Mouse (Mus musculus) forebrain, embryonic 10.5 days (tissue): ENCODE data around the gene Dnaaf3. TPM values are rescaled to one million over a fixed set of nuclear protein-coding genes. Genes with fewer than 3 reads are reported as not detected.
A peak's percentile ranks its signal among the peaks of the same experiment; 100 is the strongest.

Experiments
- DNase-seq: peaks from one replicate; pipeline ENCODE4 v3.0.0-alpha.2; 2017; ENCODE audit warnings: low spot score; ENCODE audit errors: extremely low spot score
- H3K27ac ChIP-seq: fragments of 300-500 bp; sonication (generic); 2 replicates; pipeline ENCODE4 v1.5.1; 2016; ENCODE audit warnings: mild to moderate bottlenecking
- H3K27me3 ChIP-seq: fragments of 300-500 bp; sonication (generic); 2 replicates; pipeline ENCODE4 v1.6.1; 2016; ENCODE audit warnings: mild to moderate bottlenecking; ENCODE audit not compliant: poor library complexity, severe bottlenecking
- H3K36me3 ChIP-seq: fragments of 300-500 bp; sonication (generic); replicated peaks from 2 replicates; pipeline ENCODE4 v1.6.1; 2016; ENCODE audit warnings: mild to moderate bottlenecking, moderate library complexity
- H3K4me1 ChIP-seq: fragments of 300-500 bp; sonication (generic); 2 replicates; pipeline ENCODE4 v1.6.1; 2016
- H3K4me3 ChIP-seq: fragments of 300-500 bp; sonication (generic); 2 replicates; pipeline ENCODE4 v1.5.1; 2016; ENCODE audit warnings: mild to moderate bottlenecking, moderate library complexity
- H3K9me3 ChIP-seq: fragments of 300-500 bp; sonication (generic); 2 replicates; pipeline ENCODE4 v1.6.1; 2016; ENCODE audit warnings: mild to moderate bottlenecking, moderate library complexity
- WGBS: fragments of 180-500 bp; shearing (Covaris S2); methylation state at CpG from one replicate; pipeline ENCODE4 v1.1.7; 2016; 5-methylcytosine and 5-hydroxymethylcytosine counted together
- polyA plus RNA-seq: library from polyadenylated mRNA; unstranded; fragments of >200 nt; fragmentation: Nextera tagmentation; extraction: Ambion mirVana; gene quantifications from 2 replicates; pipeline ENCODE4 v1.2.1, GENCODE M21; 2016

Dnaaf3 gene
- polyA plus RNA-seq, 1 experiment from 2014 or later = 3.2 TPM

DNA sequence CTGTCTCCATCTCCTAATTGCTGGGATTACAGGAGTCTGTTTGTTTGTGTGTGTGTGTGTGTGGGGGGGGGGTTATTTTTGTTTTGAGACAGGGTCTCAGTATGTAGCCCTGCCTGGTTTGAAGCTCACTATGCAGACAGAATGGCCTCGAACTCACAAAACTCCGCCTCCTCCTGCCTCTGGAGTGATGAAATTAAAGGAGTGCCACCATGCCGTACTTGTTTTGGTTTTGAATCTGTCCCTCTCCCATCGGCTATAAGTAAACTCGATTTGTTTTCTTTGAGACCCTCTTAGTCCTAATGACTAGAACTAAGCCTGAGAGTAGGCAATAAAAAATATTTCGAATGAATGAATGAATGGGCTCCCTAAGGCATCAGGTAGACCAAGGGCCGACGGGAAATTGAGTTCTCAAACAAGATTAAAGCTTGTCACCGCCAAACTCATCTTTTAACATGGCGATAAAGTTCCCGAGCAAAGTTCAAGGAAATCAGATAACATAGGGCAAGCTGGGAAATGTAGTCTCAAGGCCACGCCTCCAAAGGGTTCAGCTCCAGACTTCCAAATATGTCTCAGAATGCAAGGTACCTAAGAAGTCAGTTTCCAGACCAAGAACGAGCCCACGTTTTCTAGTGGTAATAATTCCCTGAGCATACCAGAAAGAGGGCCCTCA, 29.7 kb downstream of the Dnaaf3 start:
- Histone ChIP-seq H3K4me3 (peak overlapping the region; percentile 94), H3K27ac (peak overlapping the region; percentile 93), H3K9me3 (no peaks in the 10 kb centered on the region), H3K27me3 (no peaks in the 10 kb centered on the region), H3K4me1 (peaks cover 40% of the 10 kb centered on the region), H3K36me3 (peaks cover 7% of the 10 kb centered on the region)
- peak; percentile 24 for DNase-seq
- WGBS = 12% methylated on average over 14 of the region's 14 CpGs

- DNase-seq = peak; percentile 93
- under 1% methylated on average over 62 of the region's 62 CpGs for WGBS
- H3K27ac ChIP-seq = peak within 1 kb of the TSS; percentile 93
These were observed 30.5 kb downstream of the Dnaaf3 start, which contains the start of gene Ppp1r12c for GRCm38 (mm10) chr7:4501558-4502397. Gene Ppp1r12c, minus strand, starts transcription at chr7:4501680.

DNA sequence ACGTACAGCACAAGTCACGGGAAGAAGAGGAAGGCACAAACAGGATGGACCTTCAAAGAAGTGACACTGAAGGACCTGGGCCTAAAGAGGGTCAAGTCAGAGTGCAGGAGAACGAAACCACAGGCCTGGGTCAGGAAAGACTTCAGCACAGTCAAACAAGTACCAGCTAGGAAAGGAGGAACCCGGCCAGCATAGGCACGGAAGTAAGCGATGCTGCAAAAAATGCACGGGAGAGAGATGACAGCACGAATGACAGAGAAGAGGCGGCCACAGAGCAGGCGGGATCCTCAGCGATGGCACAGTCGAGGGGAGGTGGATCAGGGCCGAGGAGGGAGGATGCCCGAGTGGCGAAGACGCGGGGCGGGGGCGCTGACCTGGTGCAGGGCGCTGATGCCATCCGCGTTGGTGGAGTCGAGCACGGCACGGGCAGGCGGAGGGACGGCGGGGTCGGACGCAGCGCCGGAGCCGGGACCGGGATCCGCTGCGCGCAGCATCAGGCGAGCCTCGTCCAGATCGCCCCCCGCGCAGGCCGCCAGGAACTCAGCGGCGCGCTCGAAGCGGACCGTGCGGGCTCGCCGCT, 31.3 kb downstream of the Dnaaf3 start:
- Histone ChIP-seq H3K27ac (peak overlapping the region; percentile 93), H3K4me3 (peak overlapping the region; percentile 94), H3K4me1 (peaks cover 43% of the 10 kb centered on the region), H3K36me3 (peaks cover 23% of the 10 kb centered on the region), H3K27me3 (no peaks in the 10 kb centered on the region), H3K9me3 (no peaks in the 10 kb centered on the region)
- peak; percentile 43 for DNase-seq
- WGBS = under 1% methylated on average over 47 of the region's 52 CpGs

More at GRCm38 (mm10) chr7:4501558-4502397, 30.5 kb downstream of the Dnaaf3 start, which contains the start of gene Ppp1r12c:
- Histone ChIP-seq H3K4me1 (peaks cover 43% of the 10 kb centered on the region), H3K27me3 (no peaks in the 10 kb centered on the region), H3K4me3 (peak within 1 kb of the TSS; percentile 94), H3K9me3 (no peaks in the 10 kb centered on the region), H3K36me3 (peaks cover 15% of the 10 kb centered on the region)

GRCm38 (mm10) chr7:4499034-4499433, 33.2 kb downstream of the Dnaaf3 start:
- Histone ChIP-seq H3K4me1 (peaks cover 43% of the 10 kb centered on the region), H3K27ac (0 out of 2 replicates have a peak overlapping the region, but pooled peaks have one; percentile 20), H3K36me3 (peaks cover 42% of the 10 kb centered on the region), H3K4me3 (peak overlapping the region; percentile 94; the same call in 1 of the 2 replicates), H3K9me3 (no peaks in the 10 kb centered on the region), H3K27me3 (no peaks in the 10 kb centered on the region)
- 94% methylated on average over 4 of the region's 4 CpGs for WGBS
- no peak for DNase-seq

DNA sequence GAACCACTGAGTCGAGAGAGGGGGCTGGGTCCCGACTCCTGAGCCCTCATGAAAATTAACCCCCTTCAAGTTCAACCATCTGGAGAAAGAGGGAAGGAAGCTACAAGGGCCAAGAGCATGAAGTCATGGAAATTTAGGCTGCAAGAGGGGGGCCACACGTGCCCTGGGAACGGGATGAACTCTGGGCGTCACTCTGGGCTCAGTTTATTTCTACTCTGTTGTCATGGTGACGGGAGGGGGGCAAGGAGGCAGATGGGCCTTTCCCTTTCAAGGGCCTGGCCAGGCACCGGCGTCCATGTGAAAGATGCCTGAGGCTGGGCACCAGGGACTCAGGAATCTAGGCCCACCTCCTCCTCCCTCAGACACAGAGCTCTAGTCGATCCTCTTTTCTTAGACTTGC, 34.0 kb downstream of the Dnaaf3 start:
- Histone ChIP-seq H3K4me3 (peak overlapping the region; percentile 94), H3K27me3 (no peaks in the 10 kb centered on the region), H3K27ac (peak overlapping the region; percentile 20; the same call in 1 of the 2 replicates), H3K4me1 (peaks cover 43% of the 10 kb centered on the region), H3K36me3 (peaks cover 50% of the 10 kb centered on the region), H3K9me3 (no peaks in the 10 kb centered on the region)
- peak; percentile 56 for DNase-seq
- WGBS = 35% methylated on average over 9 of the region's 9 CpGs

GRCm38 (mm10) chr7:4497271-4497903, 34.9 kb downstream of the Dnaaf3 start:
- no peaks in the 10 kb centered on the region for H3K27me3 ChIP-seq
- DNase-seq = no peak
- H3K9me3 ChIP-seq = no peaks in the 10 kb centered on the region
- no peak overlapping the region; the same call in 1 of the 2 replicates for H3K4me3 ChIP-seq
- 95% methylated on average over 9 of the region's 9 CpGs for WGBS
- H3K36me3 ChIP-seq = peaks cover 59% of the 10 kb centered on the region
- no peak overlapping the region for H3K27ac ChIP-seq
- H3K4me1 ChIP-seq = peaks cover 40% of the 10 kb centered on the region

DNA sequence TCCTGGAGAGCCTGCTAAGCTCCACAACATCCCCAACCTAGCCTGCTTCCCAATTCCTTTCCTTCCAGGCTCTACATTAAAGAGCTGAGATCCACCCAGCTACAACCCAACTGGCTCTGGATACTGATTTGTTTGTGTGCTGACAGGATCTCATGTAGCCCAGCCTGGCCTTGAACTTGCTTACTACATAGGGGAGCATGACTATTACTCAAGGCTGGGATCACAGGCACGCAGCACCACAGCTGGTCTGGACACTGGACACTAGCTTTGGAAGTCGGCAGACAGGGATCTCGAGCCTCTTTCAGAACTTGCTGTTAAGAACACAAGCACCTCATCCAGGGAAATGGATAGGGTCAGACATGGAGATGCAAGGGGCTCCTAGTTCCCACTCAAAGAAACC, 35.8 kb downstream of the Dnaaf3 start:
- H3K27ac ChIP-seq = no peak overlapping the region
- H3K4me3 ChIP-seq = no peak overlapping the region
- no peaks in the 10 kb centered on the region for H3K27me3 ChIP-seq
- WGBS = 94% methylated on average over 3 of the region's 3 CpGs
- H3K4me1 ChIP-seq = peaks cover 37% of the 10 kb centered on the region
- H3K9me3 ChIP-seq = no peaks in the 10 kb centered on the region
- H3K36me3 ChIP-seq = peaks cover 68% of the 10 kb centered on the region
- no peak for DNase-seq

DNA sequence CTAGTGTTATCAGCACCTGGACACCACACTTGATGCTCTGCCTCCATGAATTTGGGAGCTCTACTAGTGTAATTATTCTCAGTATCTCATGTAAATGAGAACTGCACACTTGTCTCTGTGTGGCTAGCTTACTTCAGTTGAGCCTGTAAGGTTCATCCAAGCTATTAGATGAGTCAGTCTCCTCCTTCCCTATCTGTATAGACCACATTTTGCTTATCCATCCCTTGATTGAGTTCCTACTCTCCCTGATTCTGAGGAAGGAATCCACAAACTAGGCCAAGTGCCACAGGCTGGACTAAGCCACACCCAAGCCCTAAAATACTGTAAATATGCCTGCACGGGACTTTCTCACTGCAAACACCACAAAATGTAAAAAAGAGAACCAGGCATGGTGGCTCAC, 38.3 kb downstream of the Dnaaf3 start:
- DNase-seq = no peak
- Histone ChIP-seq H3K27ac (no peak overlapping the region), H3K27me3 (no peaks in the 10 kb centered on the region), H3K9me3 (no peaks in the 10 kb centered on the region), H3K36me3 (peaks cover 89% of the 10 kb centered on the region), H3K4me1 (peaks cover 18% of the 10 kb centered on the region), H3K4me3 (no peak overlapping the region)
- 85% methylated on average over 1 of the region's 1 CpGs for WGBS

- Histone ChIP-seq H3K4me1 (peaks cover 3% of the 10 kb centered on the region; the same call in 1 of the 2 replicates), H3K4me3 (no peak overlapping the region), H3K27ac (no peak overlapping the region), H3K27me3 (no peaks in the 10 kb centered on the region), H3K9me3 (no peaks in the 10 kb centered on the region), H3K36me3 (peaks cover 100% of the 10 kb centered on the region)
- WGBS = 93% methylated on average over 13 of the region's 13 CpGs
- no peak for DNase-seq
These were observed 39.7 kb downstream of the Dnaaf3 start for GRCm38 (mm10) chr7:4492284-4493224.

- no peak overlapping the region for H3K27ac ChIP-seq
- no peaks in the 10 kb centered on the region for H3K4me1 ChIP-seq
- H3K9me3 ChIP-seq = no peaks in the 10 kb centered on the region
- no peak overlapping the region for H3K4me3 ChIP-seq
- no peak for DNase-seq
- WGBS = 94% methylated on average over 6 of the region's 6 CpGs
- no peaks in the 10 kb centered on the region for H3K27me3 ChIP-seq
- H3K36me3 ChIP-seq = peaks cover 100% of the 10 kb centered on the region
These were observed 40.9 kb downstream of the Dnaaf3 start for GRCm38 (mm10) chr7:4491308-4491707.

- Histone ChIP-seq H3K36me3 (peaks cover 66% of the 10 kb centered on the region), H3K4me1 (peaks cover 24% of the 10 kb centered on the region), H3K27me3 (peaks cover 7% of the 10 kb centered on the region), H3K9me3 (0 out of 2 replicates have a peak, but pooled peaks cover 6% of the 10 kb centered on the region), H3K4me3 (no peak overlapping the region), H3K27ac (no peak overlapping the region)
- whole genome bisulfite sequencing = 92% methylated on average over 12 of the region's 12 CpGs
- no peak for DNase-seq
These were observed 50.0 kb downstream of the Dnaaf3 start for GRCm38 (mm10) chr7:4482281-4482680.
